Mouse (Mus musculus): ENCODE measurements around the gene Dimt1.
"Not testable (repeated sequence)": the region's sequence is repeated elsewhere in the genome, so short reads cannot be mapped to it uniquely, and the experiment has no call there.

The Dimt1 gene

DNA sequence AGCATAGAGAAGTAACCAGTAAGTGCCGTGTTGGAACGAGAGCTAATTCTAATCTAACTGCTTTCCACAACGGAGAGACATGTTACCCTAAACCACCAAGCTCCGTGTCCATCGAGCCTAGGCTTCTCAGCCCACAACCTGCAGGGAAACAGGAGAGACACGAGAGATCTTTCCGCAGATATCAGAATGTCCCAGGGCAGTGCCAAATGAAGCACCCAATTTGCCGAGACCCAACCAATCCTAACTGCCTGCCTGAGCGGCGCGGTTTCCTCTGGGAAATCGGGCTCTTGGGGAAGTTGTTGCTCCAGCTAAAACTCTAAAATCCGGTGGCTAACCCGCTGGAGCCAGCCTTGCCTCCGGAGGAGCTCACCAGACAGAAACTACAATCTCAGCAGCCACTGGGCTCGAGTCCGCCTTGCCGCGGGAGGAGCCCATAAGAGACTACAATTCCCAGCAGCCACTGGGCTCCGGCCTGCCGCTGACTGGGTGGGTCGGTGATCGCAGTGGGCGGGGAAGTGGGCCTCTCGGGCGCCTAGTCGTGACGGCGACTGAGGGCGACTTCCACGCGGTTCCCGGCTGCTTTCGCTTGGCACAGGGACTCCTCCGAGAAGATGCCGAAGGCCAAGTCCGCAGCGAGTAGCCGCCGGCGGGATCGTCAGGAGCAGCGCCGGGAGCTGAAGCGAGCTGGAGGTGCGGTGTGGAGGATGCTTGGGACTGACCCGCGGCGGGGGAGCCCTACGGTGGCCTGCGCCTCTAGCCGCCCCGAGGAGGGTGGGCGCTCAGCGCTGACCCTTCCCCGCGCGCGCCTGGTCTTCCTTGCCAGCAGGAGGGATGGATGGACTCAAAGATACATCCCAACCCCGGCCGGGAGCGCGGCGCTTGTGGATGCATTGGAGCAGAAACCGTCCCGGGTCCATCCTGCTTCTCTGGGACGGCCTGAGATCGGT lies at the start of gene Dimt1:
TSS of gene Dimt1 (plus strand) at position 534 of the 947 bp plus-strand sequence.
- ChIA-PET POLR2A (interaction anchor here in 3 of 4 experiments (0.7 to 7.4 kb wide), 38 partner anchors 8 to 89 kb away, joined by 3 to 66 read pairs (median 5); partner anchors contain the start of genes Ipo11 (in 2 of the 3) and Kif2a (in 1 of the 3)), CTCF (no interaction called here)

DNA sequence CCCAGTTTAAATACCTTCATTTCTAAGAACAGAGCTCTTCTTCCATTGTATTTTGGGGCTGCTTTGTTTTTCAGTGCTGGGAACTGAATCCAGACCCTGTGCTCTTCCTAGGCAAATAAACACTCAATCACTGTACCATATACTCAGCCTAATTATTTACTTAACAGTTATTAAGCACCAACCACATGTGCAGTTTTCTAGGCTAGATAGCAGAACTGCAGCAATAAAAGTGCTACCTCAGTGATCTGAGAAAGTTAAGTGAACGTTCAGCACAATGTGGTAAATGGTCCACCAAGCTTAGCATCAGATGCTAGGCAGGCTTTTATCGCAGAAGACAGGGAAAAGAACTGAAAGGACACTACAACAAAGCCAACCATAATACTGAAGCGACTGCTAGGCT lies 42.3 kb upstream of the Dimt1 start:
- ChIA-PET CTCF (interaction anchor here in 2 of 4 experiments (1.0 to 1.1 kb wide), 2 partner anchors 10 to 197 kb away, joined by 3 to 4 read pairs; no protein-coding TSS in a partner anchor), POLR2A (interaction anchor here in 3 of 4 experiments (0.7 to 8.8 kb wide), 19 partner anchors 9 to 201 kb away, joined by 3 to 244 read pairs (median 6); partner anchors contain the start of genes Dimt1 (in 1 of the 3) and Ipo11 (in 1 of the 3))

DNA sequence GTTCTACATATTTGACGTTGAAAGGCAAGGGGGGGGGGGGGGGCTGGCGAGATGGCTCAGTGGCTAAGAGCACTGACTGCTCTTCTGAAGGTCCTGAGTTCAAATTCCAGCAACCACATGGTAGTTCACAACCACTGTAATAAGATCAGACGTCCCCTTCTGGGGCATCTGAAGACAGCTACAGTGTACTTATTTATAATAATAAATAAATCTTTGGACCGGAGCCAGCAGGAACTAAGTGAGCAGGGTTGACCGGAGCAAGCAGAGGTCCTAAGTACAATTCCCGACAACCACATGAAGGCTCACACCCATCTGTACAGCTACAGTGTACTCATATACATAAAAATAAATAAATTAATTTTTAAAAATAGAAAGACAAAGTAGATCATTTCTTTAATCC lies 41.8 kb upstream of the Dimt1 start:
- ChIA-PET CTCF (interaction anchor here in 1 of 4 experiments (1.0 kb wide), 1 partner anchor 10 kb away, joined by 4 read pairs; no protein-coding TSS in a partner anchor), POLR2A (interaction anchor here in 3 of 4 experiments (0.6 to 8.8 kb wide), 19 partner anchors 9 to 80 kb away, joined by 3 to 244 read pairs (median 12); partner anchors contain the start of genes Ipo11 (in 2 of the 3) and Dimt1 (in 1 of the 3))

DNA sequence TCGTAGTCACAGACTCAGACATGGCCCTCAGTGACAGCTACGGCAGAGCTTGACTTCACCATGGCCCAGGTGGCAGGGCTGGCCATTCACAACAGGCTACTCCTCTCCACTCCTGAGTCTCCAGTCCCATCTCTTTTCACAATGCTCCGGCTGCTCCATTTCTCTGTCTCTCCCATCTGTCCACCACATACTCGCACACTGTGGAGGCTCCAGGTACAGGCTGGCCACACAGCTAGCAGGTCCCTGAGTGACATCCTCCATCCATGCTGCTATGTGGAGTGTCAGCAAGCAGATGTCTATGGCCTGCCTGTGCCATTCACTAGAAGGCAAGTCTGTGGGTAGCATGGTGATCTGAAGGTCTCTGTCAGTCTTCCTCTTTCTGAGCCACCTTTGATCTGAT lies 39.7 kb upstream of the Dimt1 start:
- ChIA-PET POLR2A (interaction anchor here in 3 of 4 experiments (0.6 to 8.8 kb wide), 37 partner anchors 9 to 1182 kb away, joined by 3 to 244 read pairs (median 7); partner anchors contain the start of genes Dimt1 (in 2 of the 3) and Ipo11 (in 2 of the 3)), CTCF (interaction anchor here in 3 of 4 experiments (0.6 to 1.8 kb wide), 4 partner anchors 11 to 42 kb away, joined by 3 to 12 read pairs (median 6); no protein-coding TSS in a partner anchor)

DNA sequence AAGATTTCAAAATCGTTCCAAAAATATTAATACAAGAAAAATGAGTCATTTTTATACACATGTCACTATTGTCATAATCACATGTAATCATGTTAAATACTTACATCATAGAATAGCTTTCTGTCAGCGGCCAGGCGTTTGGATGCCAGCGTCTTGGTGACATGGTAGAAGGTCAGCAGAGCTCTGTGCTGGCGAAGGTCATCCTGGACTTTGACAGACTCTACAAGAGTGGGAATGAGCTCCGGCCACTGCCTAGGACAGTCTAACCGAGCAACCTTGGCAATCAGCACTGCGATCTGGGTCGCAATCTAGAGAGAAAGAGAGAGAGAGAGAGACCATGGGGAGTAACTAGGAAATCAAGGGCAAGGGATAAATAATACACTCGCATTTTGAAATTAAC lies 36.8 kb upstream of the Dimt1 start:
- POLR2A ChIA-PET = interaction anchor here in 3 of 4 experiments (0.7 to 8.8 kb wide), 13 partner anchors 6 to 68 kb away, joined by 3 to 244 read pairs (median 5); partner anchors contain the start of genes Dimt1 (in 1 of the 3) and Ipo11 (in 1 of the 3)
- CTCF ChIA-PET = interaction anchor here in 2 of 4 experiments (0.8 to 1.6 kb wide), 3 partner anchors 8 to 15 kb away, joined by 3 to 4 read pairs (median 3); no protein-coding TSS in a partner anchor

DNA sequence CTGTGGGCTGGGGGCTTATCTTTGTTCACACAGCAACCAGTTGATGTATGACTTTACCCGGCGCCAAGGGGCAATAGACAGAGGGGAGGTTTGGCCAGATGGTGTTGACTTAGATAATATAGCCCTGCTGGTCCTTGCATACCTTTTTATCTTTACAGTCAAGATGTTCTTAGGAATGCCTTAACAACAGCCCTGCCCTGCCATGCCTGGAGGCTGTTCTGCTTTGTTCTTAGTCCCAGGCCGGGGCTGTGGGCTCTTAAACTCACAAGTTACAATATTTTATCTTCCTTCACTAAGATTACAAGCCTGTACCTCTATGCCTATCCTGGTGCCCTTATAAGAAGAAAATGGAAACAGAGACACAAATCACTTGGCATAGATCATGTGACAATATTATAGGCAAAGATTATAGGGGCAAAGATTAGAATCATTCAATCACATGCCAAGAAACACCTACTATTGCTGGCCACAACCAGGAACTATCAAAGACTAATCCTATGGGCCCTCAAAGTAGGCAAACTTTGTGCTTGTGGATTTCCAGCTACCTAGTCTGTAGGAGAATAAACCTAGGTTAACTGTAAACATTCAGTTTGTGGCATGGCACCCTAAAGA lies 33.7 kb upstream of the Dimt1 start:
- ChIA-PET CTCF (no interaction called here), POLR2A (interaction anchor here in 3 of 4 experiments (1.0 to 6.4 kb wide), 8 partner anchors 6 to 57 kb away, joined by 4 to 132 read pairs (median 6); no protein-coding TSS in a partner anchor)

DNA sequence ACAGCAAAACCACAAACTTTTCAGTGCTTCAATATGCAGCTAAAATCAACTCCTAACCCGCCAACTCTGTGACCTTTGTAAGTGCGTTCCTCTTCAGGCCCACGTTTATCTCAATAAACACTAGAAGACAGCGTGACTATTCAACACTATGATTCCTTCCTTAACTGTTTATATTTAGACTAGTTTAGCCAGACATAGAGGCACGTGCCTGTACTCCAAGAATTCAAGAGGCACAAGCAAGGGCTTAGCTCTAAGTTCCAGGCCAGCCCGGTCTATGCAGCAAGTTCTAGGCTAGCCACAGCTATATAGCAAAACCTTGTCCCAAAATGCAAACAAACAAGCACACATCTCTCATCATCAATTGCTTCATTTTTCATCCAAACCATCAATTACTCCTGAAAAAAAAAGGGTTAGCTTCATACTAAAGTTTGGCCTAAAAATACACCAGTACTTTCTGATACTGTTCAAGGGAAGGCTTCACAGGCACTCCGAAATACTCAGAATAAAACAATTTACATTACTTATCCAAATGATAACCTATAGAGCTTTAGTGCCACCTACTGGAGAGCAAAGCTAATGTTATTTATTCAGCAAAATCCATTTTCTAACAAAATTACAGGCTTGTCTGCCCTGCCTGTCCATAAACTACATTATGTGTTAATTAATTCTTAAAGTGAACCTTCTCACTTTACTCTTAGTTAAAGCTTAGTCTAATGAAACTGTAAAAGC lies 28.4 kb upstream of the Dimt1 start:
- CTCF ChIA-PET = interaction anchor here (0.7 to 2.4 kb wide), 13 partner anchors 9 to 132 kb away, joined by 3 to 12 read pairs (median 4); no protein-coding TSS in a partner anchor

DNA sequence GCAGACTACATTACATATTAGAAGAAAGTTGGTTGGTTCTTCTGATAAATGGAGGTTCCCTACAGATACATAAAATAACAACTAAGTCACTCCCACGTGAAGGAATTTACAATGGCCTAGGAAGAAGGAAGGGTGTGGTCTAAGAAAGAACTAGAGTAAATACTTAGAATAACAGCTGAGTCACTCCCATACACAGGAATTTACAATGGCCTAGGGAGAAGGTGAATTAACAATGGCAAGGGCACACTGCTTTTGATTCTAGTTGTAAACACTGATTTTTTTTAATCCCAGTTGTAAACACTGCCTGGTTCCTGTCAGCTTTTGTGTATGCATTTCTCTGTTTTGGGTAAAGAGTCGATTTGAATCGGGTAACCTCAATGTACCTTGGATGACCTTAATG lies 21.0 kb upstream of the Dimt1 start:
- CTCF ChIA-PET = not testable (repeated sequence)
- POLR2A ChIA-PET = interaction anchor here in 3 of 4 experiments (0.6 to 7.2 kb wide), 15 partner anchors 9 to 1241 kb away, joined by 3 to 84 read pairs (median 6); partner anchors contain the start of genes Dimt1 (in 2 of the 3) and Ipo11 (in 1 of the 3)

More for the DNA sequence above, 28.4 kb upstream of the Dimt1 start:
- POLR2A ChIA-PET = interaction anchor here in 3 of 4 experiments (0.7 to 6.4 kb wide), 21 partner anchors 11 to 112 kb away, joined by 3 to 132 read pairs (median 4); partner anchors contain the start of genes Dimt1 (in 1 of the 3) and Ipo11 (in 1 of the 3)

DNA sequence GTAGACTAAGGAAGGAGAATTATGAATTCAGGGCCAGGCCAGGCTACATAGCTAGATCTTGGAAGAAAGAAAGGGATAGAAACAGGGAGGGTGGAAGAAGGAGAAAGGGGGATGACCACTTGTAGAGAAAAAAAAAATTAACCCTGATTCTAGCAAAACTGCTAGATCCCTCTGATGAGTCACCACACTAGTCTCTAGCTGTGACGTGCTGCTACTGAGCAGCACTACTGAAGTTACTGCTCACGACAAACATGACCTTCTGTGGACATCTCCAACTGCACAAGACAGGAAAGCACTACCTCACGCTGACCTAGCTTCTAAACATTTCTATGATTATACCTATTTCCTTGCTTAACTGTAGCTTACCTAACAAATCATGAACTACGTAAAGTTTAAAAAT lies 18.6 kb upstream of the Dimt1 start:
- POLR2A ChIA-PET = interaction anchor here in 3 of 4 experiments (0.7 to 7.2 kb wide), 17 partner anchors 8 to 42 kb away, joined by 3 to 84 read pairs (median 4); partner anchors contain the start of genes Dimt1 (in 2 of the 3) and Ipo11 (in 1 of the 3)
- CTCF ChIA-PET = interaction anchor here in 3 of 4 experiments (0.5 to 1.6 kb wide), 3 partner anchors 10 to 112 kb away, joined by 3 to 6 read pairs (median 4); no protein-coding TSS in a partner anchor

DNA sequence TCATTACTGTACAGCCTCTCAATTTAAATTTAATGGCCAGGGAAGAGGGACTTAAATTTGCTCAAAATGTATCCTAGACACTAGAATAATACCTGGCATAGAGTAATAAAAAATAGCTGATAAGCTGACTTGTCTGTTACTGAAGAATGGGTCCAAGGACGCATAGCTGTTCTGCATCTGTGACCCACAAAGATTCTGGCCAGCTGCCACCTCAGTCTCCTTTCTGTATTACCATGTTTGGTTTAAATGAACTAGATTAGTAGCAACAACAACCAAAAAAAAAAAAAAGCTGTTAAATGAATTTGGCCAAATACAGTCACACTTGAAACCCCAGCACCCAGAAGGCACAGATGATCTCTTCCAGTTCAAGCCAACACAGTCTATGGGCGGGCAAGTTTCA lies 17.7 kb upstream of the Dimt1 start:
- ChIA-PET POLR2A (interaction anchor here in 3 of 4 experiments (1.1 to 8.9 kb wide), 8 partner anchors 9 to 23 kb away, joined by 3 to 100 read pairs (median 4); partner anchors contain the start of gene Dimt1 (in 1 of the 3)), CTCF (interaction anchor here in 1 of 4 experiments (1.6 kb wide), 1 partner anchor 11 kb away, joined by 6 read pairs; no protein-coding TSS in a partner anchor)

DNA sequence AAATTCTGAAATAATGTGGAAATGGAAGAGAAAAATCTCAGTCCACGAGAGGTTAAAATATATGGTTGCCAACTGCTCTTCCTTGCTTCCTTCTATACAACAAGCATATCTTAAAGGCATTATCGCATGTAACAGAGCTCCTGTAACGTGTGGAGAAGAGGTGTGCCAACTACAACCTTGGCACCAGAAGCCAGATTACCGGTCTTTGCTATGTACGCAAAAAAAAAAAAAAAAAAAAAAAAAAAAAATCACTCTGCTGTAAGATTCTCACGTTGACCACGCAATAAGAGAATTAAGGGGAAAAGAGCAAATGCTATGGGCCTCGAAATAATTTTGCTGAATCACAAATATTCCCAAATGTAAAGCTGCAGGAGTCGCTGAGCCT lies 11.1 kb upstream of the Dimt1 start:
- ChIA-PET POLR2A (interaction anchor here (0.6 to 8.9 kb wide), 28 partner anchors 8 to 1028 kb away, joined by 3 to 100 read pairs (median 6); partner anchors contain the start of gene Dimt1 (in 3 of the 4)), CTCF (interaction anchor here in 3 of 4 experiments (0.6 to 0.8 kb wide), 3 partner anchors 134 to 645 kb away, joined by 3 to 9 read pairs (median 7); no protein-coding TSS in a partner anchor)

DNA sequence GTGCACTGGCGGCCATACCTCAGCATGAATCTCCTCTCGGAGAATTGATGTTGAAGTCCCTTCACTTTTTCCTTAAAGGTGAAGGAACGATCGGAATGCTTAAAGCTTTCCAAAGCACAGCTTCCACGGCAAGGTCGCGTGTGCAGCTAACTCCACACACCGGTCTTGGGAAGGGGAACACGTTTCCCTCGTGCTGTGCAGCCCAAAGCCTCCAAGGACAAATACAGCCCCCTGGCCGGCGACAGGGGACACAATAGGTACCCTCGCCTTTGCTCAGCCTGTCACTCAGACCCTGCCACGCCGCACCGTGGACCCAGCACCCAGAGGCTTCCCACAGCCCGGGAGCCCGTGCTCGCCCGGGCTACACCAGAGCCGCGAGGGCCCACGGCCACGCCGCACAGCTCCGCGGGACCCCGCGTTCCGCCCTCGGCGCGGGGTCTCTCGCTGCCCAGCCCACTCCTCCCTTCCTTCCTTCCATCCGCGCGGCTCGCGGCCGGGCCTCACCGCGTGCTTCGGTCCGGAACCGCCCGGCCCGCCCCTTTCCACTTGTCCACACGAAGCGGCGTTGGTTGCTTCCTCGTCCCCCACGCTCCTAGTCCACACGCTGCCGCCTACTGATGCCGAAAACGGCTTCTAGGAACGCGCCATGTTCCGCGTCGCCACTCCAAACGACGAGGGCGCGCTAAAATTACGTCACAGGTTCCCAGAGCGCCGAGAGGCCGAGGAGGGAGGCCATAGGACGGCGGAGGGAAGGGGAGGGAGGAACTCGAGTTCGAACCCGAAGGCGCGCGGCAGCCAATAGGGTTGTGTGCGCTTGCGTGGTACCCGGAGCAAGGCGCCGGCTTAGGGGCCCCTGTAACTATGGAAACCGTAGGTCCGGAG lies 10.4 kb upstream of the Dimt1 start, which contains the start of gene Ipo11:
TSS of gene Ipo11 (minus strand) at position 703 of the 882 bp plus-strand sequence.
- ChIA-PET POLR2A (interaction anchor here in 3 of 4 experiments (0.6 to 8.9 kb wide), 29 partner anchors 8 to 1028 kb away, joined by 3 to 100 read pairs (median 5); partner anchors contain the start of gene Dimt1 (in 3 of the 3)), CTCF (interaction anchor here in 1 of 4 experiments (0.8 kb wide), 1 partner anchor 644 kb away, joined by 3 read pairs; no protein-coding TSS in a partner anchor)

DNA sequence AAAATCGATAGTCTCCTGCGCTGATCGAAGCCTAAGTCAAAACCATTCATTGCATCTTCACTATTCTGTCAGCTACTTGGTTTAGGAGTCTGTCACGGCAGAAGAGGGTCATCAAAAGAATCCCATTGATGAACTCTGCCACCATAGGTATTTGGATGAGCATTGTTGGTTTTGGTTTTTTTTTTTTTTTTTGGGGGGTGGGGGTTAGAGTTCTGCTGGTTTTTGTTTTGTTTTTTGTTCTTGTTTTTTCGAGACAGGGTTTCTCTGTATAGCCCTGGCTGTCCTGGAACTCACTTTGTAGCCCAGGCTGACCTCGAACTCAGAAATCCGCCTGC lies 9.8 kb upstream of the Dimt1 start:
- POLR2A ChIA-PET = interaction anchor here in 3 of 4 experiments (0.6 to 8.9 kb wide), 14 partner anchors 8 to 620 kb away, joined by 3 to 100 read pairs (median 8); partner anchors contain the start of gene Dimt1 (in 2 of the 3)
- CTCF ChIA-PET = no interaction called here

DNA sequence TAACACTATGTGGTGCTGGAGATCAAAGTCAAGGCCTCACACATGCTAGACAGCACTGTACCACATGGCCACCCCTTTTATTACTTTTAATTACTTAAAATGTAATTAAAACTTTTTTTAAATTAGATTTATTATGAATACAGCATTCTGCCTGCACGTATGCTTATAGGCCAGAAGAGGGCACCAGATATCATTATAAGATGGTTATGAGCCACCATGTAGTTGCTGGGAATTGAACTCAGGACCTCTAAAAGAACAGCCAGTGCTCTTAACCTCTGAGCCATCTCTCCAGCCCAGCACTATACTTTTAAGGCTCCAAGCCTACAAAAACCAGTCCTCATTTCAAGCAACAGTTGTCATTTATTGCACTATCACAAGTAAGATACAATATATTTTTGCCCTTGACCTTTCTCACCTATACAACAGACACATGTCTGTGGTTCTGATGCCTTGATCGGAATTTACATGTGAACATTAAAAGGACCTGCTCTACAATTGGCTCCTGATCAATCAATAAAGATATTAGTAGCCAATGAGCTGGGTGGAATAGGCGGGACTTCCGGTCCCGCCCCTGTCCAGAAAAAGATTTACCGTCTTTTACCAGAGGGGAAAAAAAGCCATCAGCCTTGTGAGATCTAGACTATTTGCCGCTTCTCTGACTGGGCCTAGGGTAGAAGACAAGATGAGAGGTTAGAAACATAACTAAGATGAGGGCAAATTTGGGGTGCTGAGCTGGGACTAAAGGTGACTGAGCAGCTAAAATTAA lies 5.5 kb upstream of the Dimt1 start:
- ChIA-PET CTCF (interaction anchor here in 2 of 4 experiments (0.6 to 1.3 kb wide), 4 partner anchors 9 to 58 kb away, joined by 3 to 7 read pairs (median 4); no protein-coding TSS in a partner anchor), POLR2A (interaction anchor here in 3 of 4 experiments (0.6 to 7.4 kb wide), 27 partner anchors 8 to 94 kb away, joined by 3 to 66 read pairs (median 4); partner anchors contain the start of gene Kif2a (in 1 of the 3))

DNA sequence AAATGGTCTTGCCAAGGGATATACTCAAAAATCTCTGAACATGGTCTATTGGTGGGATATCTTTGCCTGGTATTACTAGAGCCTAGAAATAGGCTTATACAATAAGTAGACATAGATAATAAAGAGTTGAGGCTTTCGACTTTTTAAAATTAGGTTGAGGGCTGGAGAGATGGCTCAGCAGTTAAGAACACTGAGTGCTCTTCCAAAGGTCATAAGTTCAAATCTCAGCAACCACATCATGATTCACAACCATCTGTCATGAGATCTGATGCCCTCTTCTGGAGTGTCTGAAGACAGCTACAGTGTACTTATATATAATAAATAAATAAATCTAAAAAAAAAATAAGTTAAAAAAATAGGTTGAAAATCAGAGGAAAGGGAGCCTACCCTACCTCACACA lies 4.2 kb upstream of the Dimt1 start:
- POLR2A ChIA-PET = interaction anchor here in 2 of 4 experiments (0.8 to 7.4 kb wide), 9 partner anchors 9 to 93 kb away, joined by 3 to 66 read pairs (median 4); no protein-coding TSS in a partner anchor
- CTCF ChIA-PET = no interaction called here

Data from embryonic stem cell, embryonic (primary cell).